Mouse (Mus musculus) spleen, adult 2 months (tissue): ENCODE data around the gene Tcp1.

Experiments used
- CTCF ChIP-seq: fragments of 200-500 bp; IDR thresholded peaks from 2 replicates; pipeline ENCODE4 v1.5.1; 2011; ENCODE audit warnings: mild to moderate bottlenecking, inconsistent platforms; ENCODE audit not compliant: insufficient read depth, insufficient read length, insufficient replicate concordance; ENCODE audit errors: extremely low read depth
- POLR2A ChIP-seq: fragments of 200-500 bp; IDR thresholded peaks from 2 replicates; pipeline ENCODE4 v1.6.1; 2011; ENCODE audit warnings: low read depth, low read length, inconsistent platforms

DNA sequence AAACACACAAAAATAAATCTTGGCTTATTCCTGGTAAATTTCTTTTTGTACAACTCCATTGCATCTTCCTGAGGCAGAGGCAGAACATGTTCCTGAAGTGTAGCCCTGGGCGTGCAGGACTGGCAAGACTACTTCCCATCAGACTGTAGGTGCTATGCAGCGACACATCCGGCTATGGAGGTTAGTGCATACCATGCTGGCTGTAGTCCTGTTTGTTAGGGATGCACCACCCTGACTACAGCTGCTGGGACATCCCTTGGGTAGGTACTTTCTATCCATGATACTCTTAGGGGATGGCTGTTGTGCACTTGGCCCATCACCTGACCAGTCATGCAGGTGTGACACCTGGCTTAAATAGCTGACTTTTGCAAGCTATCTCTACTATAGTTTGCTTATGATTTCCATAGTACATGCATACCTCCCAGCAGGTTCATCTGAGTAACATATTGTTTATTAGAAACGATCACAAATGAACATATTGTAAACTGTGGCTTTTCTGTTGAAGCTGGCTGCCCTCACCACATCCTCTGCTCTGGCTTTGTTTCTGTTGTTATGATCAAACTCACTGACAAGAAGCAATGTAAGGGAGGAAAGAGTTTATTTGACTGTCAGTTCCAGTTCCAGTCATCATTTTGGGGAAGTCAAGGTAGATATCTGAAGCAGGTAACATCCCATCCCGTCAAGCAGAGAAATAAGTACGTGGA is 27.1 kb downstream of the Tcp1 start:
- TF ChIP-seq CTCF (no peak), POLR2A (no peak)
